Mouse (Mus musculus): Measurements from ENCODE around the gene Zfp341. TPM values are rescaled to one million over a fixed set of nuclear protein-coding genes. Genes with fewer than 3 reads are reported as not detected.
A peak's percentile ranks its signal among the peaks of the same experiment; 100 is the strongest.

Zfp341 gene
- polyA plus RNA-seq, 1 experiment from 2014 or later, result 1.0 TPM

- WGBS, result 52% methylated on average over 8 of the region's 8 CpGs
- no peak for DNase-seq (ENCODE audit: low spot score)
Observed at GRCm38 (mm10) chr2:154651363-154651762, 38.3 kb downstream of the Zfp341 start, which contains the start of gene Chmp4b. Gene Chmp4b, plus strand, starts transcription at chr2:154651705.

DNA sequence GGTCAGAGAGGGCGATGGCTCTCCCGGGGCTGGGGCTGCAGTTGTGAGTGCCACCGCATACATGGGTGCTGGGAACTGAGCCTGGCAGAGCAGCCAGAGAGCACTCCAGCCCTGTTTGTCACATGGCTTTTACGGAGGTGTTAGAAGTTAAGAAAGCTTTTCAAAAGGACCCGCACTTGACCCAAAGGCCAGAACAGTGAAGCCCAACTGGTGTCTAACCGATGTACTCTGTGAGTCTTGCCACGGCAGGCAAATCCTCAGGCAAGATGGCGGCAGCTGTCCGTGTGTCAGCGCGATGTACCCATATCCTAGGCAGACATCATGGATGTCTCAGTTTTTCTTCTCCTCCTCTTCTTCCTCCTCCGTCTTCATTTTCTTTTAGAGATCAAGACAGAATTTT lies 41.9 kb downstream of the Zfp341 start:
- Histone ChIP-seq H3K4me2 (replicated peaks; ENCODE audit: low read depth, low read length) (no peak overlapping the region), H3K36me3 (ENCODE audit: control insufficient read depth, insufficient read depth, low read length) (no peaks in the 10 kb centered on the region), H3K4me3 (ENCODE audit: low read depth, low read length) (no peak overlapping the region), H3K9ac (ENCODE audit: low read depth, low read length) (no peak overlapping the region), H3K27me3 (ENCODE audit: control insufficient read depth, insufficient read depth, low read length) (no peaks in the 10 kb centered on the region), H3K27ac (ENCODE audit: low read depth, low read length) (no peak overlapping the region), H3K9me3 (ENCODE audit: control insufficient read depth, low read length) (no peaks in the 10 kb centered on the region), H3K4me1 (replicated peaks; ENCODE audit: control insufficient read depth, insufficient read depth, low read length) (peaks cover 10% of the 10 kb centered on the region)
- ATAC-seq (ENCODE audit: low FRiP score) (no peak), DNase-seq (ENCODE audit: low spot score) (no peak)
- WGBS, result 92% methylated on average over 12 of the region's 12 CpGs

More at GRCm38 (mm10) chr2:154651363-154651762, 38.3 kb downstream of the Zfp341 start, which contains the start of gene Chmp4b:
- H3K9ac ChIP-seq (ENCODE audit: low read depth, low read length), result no peak within 1 kb of the TSS
- no peak within 1 kb of the TSS for H3K4me2 ChIP-seq (replicated peaks; ENCODE audit: low read depth, low read length)
- no peak within 1 kb of the TSS for H3K4me3 ChIP-seq (ENCODE audit: low read depth, low read length)
- no peaks in the 10 kb centered on the region for H3K36me3 ChIP-seq (ENCODE audit: control insufficient read depth, insufficient read depth, low read length)
- H3K27me3 ChIP-seq (ENCODE audit: control insufficient read depth, insufficient read depth, low read length), result no peaks in the 10 kb centered on the region
- H3K4me1 ChIP-seq (replicated peaks; ENCODE audit: control insufficient read depth, insufficient read depth, low read length), result no peaks in the 10 kb centered on the region
- ATAC-seq (ENCODE audit: low FRiP score), result no peak
- H3K9me3 ChIP-seq (ENCODE audit: control insufficient read depth, low read length), result no peaks in the 10 kb centered on the region
- no peak within 1 kb of the TSS for H3K27ac ChIP-seq (ENCODE audit: low read depth, low read length)

DNA sequence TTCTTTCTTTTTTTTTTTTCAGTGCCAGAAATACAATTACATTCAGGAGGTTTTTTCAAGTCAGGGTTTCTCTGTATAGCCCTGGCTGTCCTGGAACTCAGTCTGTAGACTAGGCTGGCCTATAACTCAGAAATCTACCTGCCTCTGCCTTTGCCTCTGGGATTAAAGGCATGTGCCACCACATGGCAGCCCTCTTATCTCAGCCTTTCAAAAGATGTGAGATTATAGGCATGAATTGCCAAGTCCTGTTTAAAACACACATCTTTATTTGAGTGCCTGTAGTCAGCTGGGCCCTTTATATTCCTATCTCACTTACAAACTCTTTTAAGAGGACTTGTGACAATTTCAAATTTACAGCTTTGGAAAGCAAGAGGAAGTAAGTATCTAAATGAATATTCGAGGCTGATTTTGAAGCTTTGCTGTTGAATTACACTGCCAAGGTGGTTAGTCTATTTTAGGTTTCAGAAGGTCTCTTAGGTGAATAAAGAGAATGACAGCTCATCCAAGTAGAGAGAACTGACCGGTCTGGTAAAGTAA lies 42.8 kb downstream of the Zfp341 start:
- Histone ChIP-seq H3K9me3 (ENCODE audit: control insufficient read depth, low read length) (no peaks in the 10 kb centered on the region), H3K4me2 (replicated peaks; ENCODE audit: low read depth, low read length) (peak overlapping the region; percentile 22), H3K27ac (ENCODE audit: low read depth, low read length) (no peak overlapping the region), H3K27me3 (ENCODE audit: control insufficient read depth, insufficient read depth, low read length) (no peaks in the 10 kb centered on the region), H3K4me3 (ENCODE audit: low read depth, low read length) (no peak overlapping the region), H3K4me1 (replicated peaks; ENCODE audit: control insufficient read depth, insufficient read depth, low read length) (peaks cover 10% of the 10 kb centered on the region), H3K9ac (ENCODE audit: low read depth, low read length) (0 out of 2 replicates have a peak overlapping the region, but pooled peaks have one; percentile 5), H3K36me3 (ENCODE audit: control insufficient read depth, insufficient read depth, low read length) (no peaks in the 10 kb centered on the region)
- no peak for ATAC-seq (ENCODE audit: low FRiP score)
- WGBS, result 88% methylated on average over 2 of the region's 2 CpGs
- no peak for DNase-seq (ENCODE audit: low spot score)

- peak overlapping the region; percentile 82 for H3K4me2 ChIP-seq (replicated peaks; ENCODE audit: low read depth, low read length)
- peaks cover 10% of the 10 kb centered on the region for H3K4me1 ChIP-seq (replicated peaks; ENCODE audit: control insufficient read depth, insufficient read depth, low read length)
- H3K9ac ChIP-seq (ENCODE audit: low read depth, low read length), result peak overlapping the region; percentile 95
- WGBS, result under 1% methylated on average over 67 of the region's 67 CpGs
- peak overlapping the region; percentile 25 for H3K27ac ChIP-seq (ENCODE audit: low read depth, low read length)
- H3K36me3 ChIP-seq (ENCODE audit: control insufficient read depth, insufficient read depth, low read length), result no peaks in the 10 kb centered on the region
- H3K9me3 ChIP-seq (ENCODE audit: control insufficient read depth, low read length), result no peaks in the 10 kb centered on the region
- peak; percentile 99 for ATAC-seq (ENCODE audit: low FRiP score)
- peak overlapping the region; percentile 90 for H3K4me3 ChIP-seq (ENCODE audit: low read depth, low read length)
- DNase-seq (ENCODE audit: low spot score), result peak; percentile 97
- H3K27me3 ChIP-seq (ENCODE audit: control insufficient read depth, insufficient read depth, low read length), result no peaks in the 10 kb centered on the region
Observed at GRCm38 (mm10) chr2:154656710-154657485, 43.8 kb downstream of the Zfp341 start.

DNA sequence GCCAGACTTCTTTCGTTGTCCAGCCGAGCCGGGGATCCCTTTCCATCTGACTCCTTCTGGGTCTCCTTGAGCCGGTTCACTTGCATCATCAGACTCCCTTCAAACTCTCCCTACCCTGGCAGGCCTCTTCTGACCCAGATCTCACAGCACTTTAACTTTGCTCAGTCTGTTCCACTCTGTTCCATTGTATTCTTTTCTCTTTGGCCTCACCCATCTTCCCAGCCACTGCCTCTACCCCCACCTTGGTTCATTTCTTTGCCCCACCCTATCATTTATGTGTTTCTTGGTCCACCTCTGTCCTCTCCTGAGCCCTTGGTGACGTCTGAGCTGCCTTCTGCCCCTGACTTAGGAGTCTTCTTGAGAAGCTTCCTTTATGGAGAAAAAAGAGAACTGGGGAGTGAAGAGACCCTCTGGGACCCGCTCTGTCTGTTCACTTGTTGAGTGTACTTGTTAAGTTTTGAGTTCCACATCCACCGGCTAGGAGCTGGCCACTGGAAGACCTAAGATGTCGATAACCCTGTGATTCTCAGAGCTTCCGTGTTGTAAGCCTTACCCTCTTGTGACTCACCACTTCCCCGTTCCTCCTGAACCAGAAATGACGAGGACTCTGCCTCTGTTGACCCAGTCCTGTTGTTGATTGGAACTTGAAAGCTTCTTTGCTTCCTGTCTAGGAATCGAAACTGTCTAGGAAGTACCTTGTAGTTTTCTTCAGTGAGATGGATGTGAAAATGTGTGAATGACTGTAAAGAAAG lies 44.6 kb downstream of the Zfp341 start:
- Histone ChIP-seq H3K27ac (ENCODE audit: low read depth, low read length) (peak overlapping the region; percentile 25), H3K4me2 (replicated peaks; ENCODE audit: low read depth, low read length) (peak overlapping the region; percentile 82), H3K27me3 (ENCODE audit: control insufficient read depth, insufficient read depth, low read length) (no peaks in the 10 kb centered on the region), H3K4me1 (replicated peaks; ENCODE audit: control insufficient read depth, insufficient read depth, low read length) (peaks cover 10% of the 10 kb centered on the region), H3K9ac (ENCODE audit: low read depth, low read length) (peak overlapping the region; percentile 95), H3K4me3 (ENCODE audit: low read depth, low read length) (peak overlapping the region; percentile 90), H3K36me3 (ENCODE audit: control insufficient read depth, insufficient read depth, low read length) (no peaks in the 10 kb centered on the region), H3K9me3 (ENCODE audit: control insufficient read depth, low read length) (no peaks in the 10 kb centered on the region)
- peak; percentile 38 for ATAC-seq (ENCODE audit: low FRiP score)
- DNase-seq (ENCODE audit: low spot score), result peak; percentile 33
- 16% methylated on average over 12 of the region's 12 CpGs for WGBS

DNA sequence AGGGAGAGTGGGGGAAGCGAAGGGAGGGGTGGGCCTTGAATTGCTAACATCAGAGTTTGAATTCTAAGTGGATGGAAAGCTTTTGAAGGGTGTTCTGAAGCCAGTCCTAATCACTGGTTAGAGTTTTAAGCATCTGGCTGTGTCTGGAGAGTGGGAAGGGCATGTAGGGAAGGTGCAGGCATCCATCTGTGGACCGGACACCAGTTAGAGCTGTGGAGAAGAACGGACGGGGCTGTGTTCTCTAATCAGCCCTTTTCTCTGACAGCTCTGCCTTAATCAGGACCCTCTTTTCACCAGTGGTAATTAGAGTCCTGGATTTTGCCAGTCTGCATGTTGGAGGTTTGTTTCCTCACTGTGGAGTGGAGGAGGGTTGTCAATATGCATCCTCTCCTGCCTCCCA lies 46.0 kb downstream of the Zfp341 start:
- H3K9me3 ChIP-seq (ENCODE audit: control insufficient read depth, low read length), result no peaks in the 10 kb centered on the region
- WGBS, result 98% methylated on average over 4 of the region's 4 CpGs
- H3K36me3 ChIP-seq (ENCODE audit: control insufficient read depth, insufficient read depth, low read length), result no peaks in the 10 kb centered on the region
- H3K4me2 ChIP-seq (replicated peaks; ENCODE audit: low read depth, low read length), result peak overlapping the region; percentile 82
- H3K4me3 ChIP-seq (ENCODE audit: low read depth, low read length), result no peak overlapping the region
- no peak for ATAC-seq (ENCODE audit: low FRiP score)
- H3K9ac ChIP-seq (ENCODE audit: low read depth, low read length), result no peak overlapping the region
- no peak for DNase-seq (ENCODE audit: low spot score)
- H3K27me3 ChIP-seq (ENCODE audit: control insufficient read depth, insufficient read depth, low read length), result no peaks in the 10 kb centered on the region
- H3K4me1 ChIP-seq (replicated peaks; ENCODE audit: control insufficient read depth, insufficient read depth, low read length), result peaks cover 10% of the 10 kb centered on the region
- no peak overlapping the region for H3K27ac ChIP-seq (ENCODE audit: low read depth, low read length)

DNA sequence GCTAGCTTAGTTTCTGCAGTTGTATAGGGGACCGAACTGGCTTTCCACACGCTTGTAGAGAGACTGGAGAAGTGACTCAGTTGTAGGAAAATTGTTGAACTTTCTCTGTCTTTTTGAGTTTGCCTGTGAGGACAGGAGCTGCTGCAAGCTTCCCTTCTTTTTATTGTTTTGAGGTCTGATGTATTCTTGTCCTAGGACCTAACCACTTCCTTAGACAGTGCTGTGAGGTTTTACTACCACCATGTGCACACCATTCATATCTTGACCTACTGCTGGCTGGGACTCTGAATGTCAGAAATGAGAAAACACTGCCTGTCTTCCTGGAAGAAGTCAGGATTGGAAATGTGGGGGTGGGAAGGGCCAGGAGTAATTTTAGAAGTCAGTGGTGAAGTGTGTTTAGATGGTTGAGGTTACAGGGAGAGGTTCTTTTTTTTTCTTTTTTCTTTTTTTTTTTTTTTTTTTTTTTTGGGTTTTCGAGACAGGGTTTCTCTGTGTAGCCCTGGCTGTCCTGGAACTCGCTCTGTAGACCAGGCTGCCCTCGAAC lies 46.5 kb downstream of the Zfp341 start:
- 88% methylated on average over 4 of the region's 5 CpGs for WGBS
- no peak overlapping the region for H3K27ac ChIP-seq (ENCODE audit: low read depth, low read length)
- peaks cover 10% of the 10 kb centered on the region for H3K4me1 ChIP-seq (replicated peaks; ENCODE audit: control insufficient read depth, insufficient read depth, low read length)
- H3K9ac ChIP-seq (ENCODE audit: low read depth, low read length), result no peak overlapping the region
- no peak overlapping the region for H3K4me3 ChIP-seq (ENCODE audit: low read depth, low read length)
- H3K4me2 ChIP-seq (replicated peaks; ENCODE audit: low read depth, low read length), result 0 out of 2 replicates have a peak overlapping the region, but pooled peaks have one; percentile 3
- no peaks in the 10 kb centered on the region for H3K27me3 ChIP-seq (ENCODE audit: control insufficient read depth, insufficient read depth, low read length)
- H3K36me3 ChIP-seq (ENCODE audit: control insufficient read depth, insufficient read depth, low read length), result no peaks in the 10 kb centered on the region
- DNase-seq (ENCODE audit: low spot score) (no peak), ATAC-seq (ENCODE audit: low FRiP score) (no peak)
- H3K9me3 ChIP-seq (ENCODE audit: control insufficient read depth, low read length), result no peaks in the 10 kb centered on the region

GRCm38 (mm10) chr2:154668680-154669079 lies 55.6 kb downstream of the Zfp341 start:
- H3K27me3 ChIP-seq (ENCODE audit: control insufficient read depth, insufficient read depth, low read length), result no peaks in the 10 kb centered on the region
- H3K4me3 ChIP-seq (ENCODE audit: low read depth, low read length), result no peak overlapping the region
- no peak overlapping the region for H3K27ac ChIP-seq (ENCODE audit: low read depth, low read length)
- H3K36me3 ChIP-seq (ENCODE audit: control insufficient read depth, insufficient read depth, low read length), result no peaks in the 10 kb centered on the region
- H3K9ac ChIP-seq (ENCODE audit: low read depth, low read length), result no peak overlapping the region
- no peak for DNase-seq (ENCODE audit: low spot score)
- no peak for ATAC-seq (ENCODE audit: low FRiP score)
- H3K4me2 ChIP-seq (replicated peaks; ENCODE audit: low read depth, low read length), result no peak overlapping the region
- H3K4me1 ChIP-seq (replicated peaks; ENCODE audit: control insufficient read depth, insufficient read depth, low read length), result no peaks in the 10 kb centered on the region
- no peaks in the 10 kb centered on the region for H3K9me3 ChIP-seq (ENCODE audit: control insufficient read depth, low read length)
- 82% methylated on average over 7 of the region's 7 CpGs for WGBS
